Mouse (Mus musculus) megakaryocyte-erythroid progenitor cell, adult 5-6 weeks (primary cell): ENCODE results near the gene Neu4. TPM values are rescaled to one million over a fixed set of nuclear protein-coding genes. Genes with fewer than 3 reads are reported as not detected.
"Not testable (repeated sequence)": the region's sequence is repeated elsewhere in the genome, so short reads cannot be mapped to it uniquely, and the experiment has no call there.

Experiments
- ATAC-seq: replicated peaks from 2 replicates; pipeline ENCODE4 v1.8.0; 2016; ENCODE audit warnings: mild to moderate bottlenecking, inconsistent platforms; ENCODE audit not compliant: severe bottlenecking, poor library complexity, low FRiP score, low TSS enrichment
- total RNA-seq, 2 experiments: library from RNA; stranded (forward) in 1 of 2; stranded (reverse) in 1 of 2; fragments of 200-1000, 215-1000 nt in 1 of 2; fragments of >200 nt in 1 of 2; fragmentation: Nextera tagmentation in 1 of 2; gene quantifications; 2 replicates each; pipeline ENCODE4 v1.2.3; 2014 to 2017

Neu4 gene
- total RNA-seq (2014; fragmentation: Nextera tagmentation) (not detected in 2 replicates), total RNA-seq (2017) (not detected in 2 replicates)

DNA sequence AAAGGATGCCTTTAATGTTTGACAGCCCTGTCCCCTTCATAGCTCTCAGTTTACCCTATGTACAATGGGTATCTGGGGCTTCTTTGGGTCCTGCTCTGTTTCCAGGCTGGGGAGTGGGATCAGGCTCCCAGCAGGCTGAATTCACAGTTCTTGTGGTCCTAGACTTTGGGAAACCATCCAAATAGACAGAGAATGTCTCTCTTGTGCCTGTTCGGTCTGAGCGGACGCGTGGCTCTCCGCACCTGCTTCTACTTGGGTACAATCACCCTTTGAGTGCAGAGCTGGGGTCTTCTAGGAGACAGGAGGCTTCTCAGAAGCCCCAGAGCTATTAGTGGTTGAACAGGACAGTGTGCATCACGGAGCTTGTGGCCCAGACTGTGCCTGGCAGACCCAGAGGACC is at the start of gene Neu4:
TSS of gene Neu4 (plus strand) at position 301 of the 400 bp plus-strand sequence.
- ATAC-seq: no peak

- ATAC-seq: not testable (repeated sequence)
These were observed 49.5 kb upstream of the Neu4 start for GRCm38 (mm10) chr1:93970797-93971196.

- peak; percentile 21; the same call in 1 of the 2 replicates for ATAC-seq
These were observed 44.5 kb upstream of the Neu4 start for GRCm38 (mm10) chr1:93975764-93976163.

DNA sequence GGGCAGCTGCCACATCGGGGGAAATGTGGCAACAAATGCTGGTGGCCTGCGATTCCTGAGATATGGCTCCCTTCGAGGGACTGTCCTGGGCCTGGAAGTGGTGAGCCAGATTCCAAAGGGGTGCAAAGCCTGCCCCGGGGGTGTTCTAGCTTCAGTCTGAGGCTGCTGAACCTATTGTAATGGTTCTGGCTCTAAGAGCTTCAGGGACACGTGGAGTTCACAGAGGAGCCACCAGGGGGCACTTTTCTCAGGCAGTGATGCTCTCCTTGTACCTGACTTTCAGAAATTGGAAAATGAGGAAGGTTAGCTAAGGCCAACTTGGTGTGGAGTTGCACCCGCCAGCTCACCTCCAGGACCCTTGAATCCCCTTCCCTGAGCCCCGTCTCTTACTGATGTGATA is 42.0 kb upstream of the Neu4 start:
- ATAC-seq: peak; percentile 87

GRCm38 (mm10) chr1:93980932-93981331 is 39.3 kb upstream of the Neu4 start:
- peak; percentile 87 for ATAC-seq

- no peak for ATAC-seq
These were observed 34.1 kb upstream of the Neu4 start for GRCm38 (mm10) chr1:93986167-93986566.

GRCm38 (mm10) chr1:93988786-93989185 is 31.5 kb upstream of the Neu4 start:
- no peak for ATAC-seq

GRCm38 (mm10) chr1:93990209-93990608 is 30.0 kb upstream of the Neu4 start, which contains the start of gene Gal3st2c:
Gal3st2c (plus strand) TSS chr1:93990509.
- ATAC-seq: not testable (repeated sequence)

- peak; percentile 43 for ATAC-seq
These were observed 29.2 kb upstream of the Neu4 start for GRCm38 (mm10) chr1:93991068-93991467.

DNA sequence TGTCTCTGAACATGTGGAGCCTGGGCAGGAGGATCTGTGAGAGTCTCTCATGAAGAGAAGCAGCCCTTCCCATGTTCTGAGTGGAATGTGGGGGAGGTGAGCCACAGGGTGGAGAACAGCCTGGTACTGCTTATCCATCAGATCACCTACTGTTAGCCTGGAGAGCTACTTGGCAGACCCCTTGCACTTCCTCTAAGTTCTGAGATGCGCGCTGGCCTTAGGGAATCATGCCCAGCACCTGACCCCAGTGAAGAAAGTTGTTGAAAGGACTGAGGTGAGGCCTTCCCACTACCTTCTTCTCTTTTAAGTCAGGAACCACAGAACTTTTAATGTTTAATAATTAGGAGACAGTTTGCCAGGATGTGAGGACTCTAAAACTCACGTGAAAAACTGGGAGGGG is 28.8 kb upstream of the Neu4 start:
- peak; percentile 20; the same call in 1 of the 2 replicates for ATAC-seq

DNA sequence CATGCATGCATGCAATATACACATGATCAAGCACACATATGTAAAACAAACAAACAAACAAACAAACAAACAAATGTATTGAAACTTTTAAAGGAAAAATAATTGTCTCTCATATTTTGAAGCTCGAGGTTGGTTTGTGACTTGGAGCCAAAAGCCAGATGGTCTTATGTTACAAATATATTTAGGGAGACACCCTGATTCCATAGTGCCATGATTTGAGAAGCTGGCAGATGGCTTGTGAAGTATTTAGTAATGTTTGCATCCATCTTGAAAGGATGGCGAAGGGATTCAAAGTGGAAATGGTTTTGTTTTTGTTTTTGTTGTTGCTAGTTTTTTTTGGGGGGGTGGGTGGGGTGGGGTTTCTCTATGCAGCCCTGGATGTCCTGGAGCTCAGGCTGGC is 19.2 kb upstream of the Neu4 start:
- no peak for ATAC-seq

DNA sequence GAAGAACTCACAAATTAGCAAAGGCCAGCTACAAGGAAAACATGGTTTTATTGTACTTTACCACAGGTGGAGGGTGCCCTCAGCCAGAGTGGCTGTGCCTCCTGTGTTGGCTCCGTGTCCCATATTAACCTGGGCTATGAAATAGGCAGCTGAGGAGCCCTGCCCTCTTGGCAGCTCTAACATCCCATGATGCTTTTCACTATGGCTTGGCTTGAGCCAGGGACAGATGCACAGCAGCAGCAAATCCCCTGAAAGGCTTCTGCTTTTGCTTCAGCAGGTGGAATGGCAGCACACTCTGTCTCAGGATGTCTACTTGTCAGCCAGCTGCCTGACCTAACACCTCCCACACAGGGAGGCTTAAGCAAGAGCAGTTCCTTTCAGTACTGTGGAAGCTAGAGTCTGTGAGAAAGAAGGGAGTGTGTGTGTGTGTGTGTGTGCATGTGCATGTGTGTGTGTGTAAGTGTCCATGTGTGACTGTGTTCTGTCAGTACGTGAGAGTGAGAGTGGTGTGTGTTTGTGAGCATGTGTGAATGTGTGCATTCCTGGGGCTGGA is 14.2 kb upstream of the Neu4 start:
- ATAC-seq: not testable (repeated sequence)

- ATAC-seq: not testable (repeated sequence)
These were observed 11.4 kb upstream of the Neu4 start for GRCm38 (mm10) chr1:94008826-94009225.

DNA sequence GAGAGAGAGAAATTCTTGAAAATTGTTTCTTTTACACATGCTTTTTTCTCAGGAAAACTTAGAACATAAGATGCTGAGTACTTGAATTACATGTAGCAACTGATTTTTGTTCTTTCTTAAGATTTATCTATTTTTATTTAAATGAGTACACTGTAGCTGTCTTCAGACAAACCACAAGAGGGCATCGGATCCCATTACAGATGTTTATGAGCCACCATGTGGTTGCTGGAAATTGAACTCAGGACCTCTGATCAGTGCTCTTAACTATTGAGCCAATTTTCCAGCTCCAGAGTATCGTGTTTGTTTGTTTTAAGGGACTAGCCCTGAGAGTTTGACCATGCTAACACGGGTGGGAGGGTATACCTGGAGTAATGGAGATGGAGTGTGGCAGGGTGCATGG is 8.6 kb upstream of the Neu4 start:
- no peak for ATAC-seq

- ATAC-seq: no peak
These were observed 7.4 kb downstream of the Neu4 start for GRCm38 (mm10) chr1:94027506-94028108.

DNA sequence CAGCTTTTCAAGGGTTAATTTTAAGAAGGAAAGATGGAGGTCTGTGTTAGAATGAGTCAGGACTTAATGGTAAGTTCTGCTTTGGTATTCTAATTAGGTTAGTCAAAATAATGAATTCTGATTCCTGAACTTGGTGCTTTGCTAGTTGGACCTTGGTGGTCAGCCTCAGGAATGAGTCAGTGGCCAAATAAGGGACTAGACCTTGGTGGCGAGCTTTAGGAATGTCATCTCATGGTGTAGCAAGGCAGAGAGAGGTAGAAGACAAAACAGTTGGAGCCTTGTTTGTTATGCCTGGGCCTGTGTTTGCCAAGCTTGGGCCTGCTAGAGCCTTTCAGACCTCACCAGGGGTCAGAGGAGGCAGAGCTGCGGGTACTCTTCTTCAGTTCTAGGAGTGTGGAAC is 8.5 kb downstream of the Neu4 start:
- ATAC-seq: no peak

DNA sequence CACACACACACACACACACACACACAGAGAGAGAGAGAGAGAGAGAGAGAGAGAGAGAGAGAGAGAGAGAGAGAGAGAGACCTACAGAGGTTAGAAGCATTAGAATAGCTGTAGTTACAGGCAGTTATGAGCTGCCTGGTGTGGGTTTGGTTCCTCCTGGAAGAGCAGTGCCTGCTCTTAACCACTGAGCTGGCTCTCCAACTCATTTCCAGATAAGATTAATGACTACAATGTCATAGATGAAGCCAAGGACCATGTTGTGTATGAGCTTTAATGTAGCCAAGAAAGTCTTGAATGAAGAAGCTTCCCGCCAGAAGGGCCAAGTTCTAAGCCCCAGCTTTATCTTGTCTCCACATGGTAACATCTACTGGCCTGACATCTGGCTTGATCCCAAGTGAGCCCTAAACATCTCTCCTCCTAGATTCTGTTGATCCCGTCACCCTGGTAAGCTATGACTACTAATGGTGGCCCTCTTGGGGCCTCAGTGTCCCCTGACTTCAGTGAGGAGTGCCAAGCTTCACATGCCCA is 12.9 kb downstream of the Neu4 start:
- peak; percentile 17; the same call in 1 of the 2 replicates for ATAC-seq

GRCm38 (mm10) chr1:94034984-94035743 is 14.9 kb downstream of the Neu4 start:
- ATAC-seq: peak; percentile 91

- ATAC-seq: no peak
These were observed 20.1 kb downstream of the Neu4 start for GRCm38 (mm10) chr1:94040391-94040790.

DNA sequence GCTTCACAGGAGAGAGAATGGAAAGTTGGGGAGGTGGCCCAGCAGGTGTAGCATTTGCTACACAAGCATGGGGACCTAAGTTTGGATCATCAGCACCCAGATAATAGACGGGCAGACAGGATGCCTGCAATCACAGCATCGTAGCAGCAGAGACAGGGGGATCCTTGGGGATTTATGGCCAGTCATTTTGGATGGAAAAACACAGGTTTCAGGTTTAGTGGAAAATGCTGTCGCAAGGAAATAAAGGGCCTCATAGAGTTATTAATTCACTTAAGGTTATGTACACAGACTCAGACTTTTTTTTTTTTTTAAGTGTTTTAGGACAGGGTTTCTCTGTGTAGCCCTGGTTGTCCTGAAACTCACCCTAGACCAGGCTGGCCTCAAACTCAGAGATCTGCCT is 25.3 kb downstream of the Neu4 start:
- ATAC-seq: no peak
